Mouse (Mus musculus): ENCODE data around the gene Prr12. TPM values are rescaled to one million over a fixed set of nuclear protein-coding genes. Genes with fewer than 3 reads are reported as not detected.
"Not testable (repeated sequence)": the region's sequence is repeated elsewhere in the genome, so short reads cannot be mapped to it uniquely, and the experiment has no call there.

Prr12 gene
- polyA plus RNA-seq, 1 experiment from 2014 or later: 18.5 TPM

GRCm38 (mm10) chr7:45028351-45028750, 24.3 kb downstream of the Prr12 start:
- Histone ChIP-seq H3K9ac (ENCODE audit: low read length) (no peak overlapping the region), H3K4me1 (ENCODE audit: control insufficient read depth, insufficient read depth, low read length) (0 out of 2 replicates have a peak, but pooled peaks cover 2% of the 10 kb centered on the region), H3K27me3 (ENCODE audit: control insufficient read depth, insufficient read depth, low read length) (no peaks in the 10 kb centered on the region), H3K36me3 (ENCODE audit: control insufficient read depth, insufficient read depth, low read length) (peaks cover 42% of the 10 kb centered on the region), H3K4me3 (ENCODE audit: low read depth, low read length) (no peak overlapping the region), H3K9me3 (ENCODE audit: control insufficient read depth, low read length) (no peaks in the 10 kb centered on the region), H3K4me2 (ENCODE audit: low read depth, severe bottlenecking) (no peak overlapping the region), H3K27ac (replicated peaks; ENCODE audit: low read depth, low read length) (no peak overlapping the region)
- 94% methylated on average over 11 of the region's 11 CpGs for WGBS
- DNase-seq (ENCODE audit: low spot score) (no peak), ATAC-seq (ENCODE audit: insufficient number of reproducible peaks, low FRiP score, low TSS enrichment, low read depth) (no peak)

GRCm38 (mm10) chr7:45027761-45028160, 24.9 kb downstream of the Prr12 start:
- Histone ChIP-seq H3K4me1 (ENCODE audit: control insufficient read depth, insufficient read depth, low read length) (0 out of 2 replicates have a peak, but pooled peaks cover 2% of the 10 kb centered on the region), H3K27me3 (ENCODE audit: control insufficient read depth, insufficient read depth, low read length) (no peaks in the 10 kb centered on the region), H3K36me3 (ENCODE audit: control insufficient read depth, insufficient read depth, low read length) (peaks cover 38% of the 10 kb centered on the region), H3K27ac (replicated peaks; ENCODE audit: low read depth, low read length) (no peak overlapping the region), H3K4me3 (ENCODE audit: low read depth, low read length) (no peak overlapping the region), H3K9ac (ENCODE audit: low read length) (no peak overlapping the region), H3K9me3 (ENCODE audit: control insufficient read depth, low read length) (no peaks in the 10 kb centered on the region), H3K4me2 (ENCODE audit: low read depth, severe bottlenecking) (no peak overlapping the region)
- ATAC-seq (ENCODE audit: insufficient number of reproducible peaks, low FRiP score, low TSS enrichment, low read depth): no peak
- DNase-seq (ENCODE audit: low spot score): no peak
- 91% methylated on average over 9 of the region's 9 CpGs for WGBS

- Histone ChIP-seq H3K9ac (ENCODE audit: low read length) (no peak overlapping the region), H3K27ac (replicated peaks; ENCODE audit: low read depth, low read length) (no peak overlapping the region), H3K4me1 (ENCODE audit: control insufficient read depth, insufficient read depth, low read length) (0 out of 2 replicates have a peak, but pooled peaks cover 2% of the 10 kb centered on the region), H3K27me3 (ENCODE audit: control insufficient read depth, insufficient read depth, low read length) (no peaks in the 10 kb centered on the region), H3K4me3 (ENCODE audit: low read depth, low read length) (no peak overlapping the region), H3K9me3 (ENCODE audit: control insufficient read depth, low read length) (no peaks in the 10 kb centered on the region), H3K4me2 (ENCODE audit: low read depth, severe bottlenecking) (no peak overlapping the region), H3K36me3 (ENCODE audit: control insufficient read depth, insufficient read depth, low read length) (peaks cover 33% of the 10 kb centered on the region)
- 67% methylated on average over 2 of the region's 2 CpGs for WGBS
- ATAC-seq (ENCODE audit: insufficient number of reproducible peaks, low FRiP score, low TSS enrichment, low read depth): no peak; the same call in 1 of the 2 replicates
- no peak for DNase-seq (ENCODE audit: low spot score)
These were observed 26.4 kb downstream of the Prr12 start for GRCm38 (mm10) chr7:45026256-45026655.

- no peak overlapping the region for H3K4me3 ChIP-seq (ENCODE audit: low read depth, low read length)
- H3K9me3 ChIP-seq (ENCODE audit: control insufficient read depth, low read length): no peaks in the 10 kb centered on the region
- H3K27me3 ChIP-seq (ENCODE audit: control insufficient read depth, insufficient read depth, low read length): no peaks in the 10 kb centered on the region
- WGBS: 71% methylated on average over 8 of the region's 8 CpGs
- no peak overlapping the region for H3K4me2 ChIP-seq (ENCODE audit: low read depth, severe bottlenecking)
- ATAC-seq (ENCODE audit: insufficient number of reproducible peaks, low FRiP score, low TSS enrichment, low read depth) (no peak), DNase-seq (ENCODE audit: low spot score) (no peak)
- no peak overlapping the region for H3K27ac ChIP-seq (replicated peaks; ENCODE audit: low read depth, low read length)
- H3K36me3 ChIP-seq (ENCODE audit: control insufficient read depth, insufficient read depth, low read length): peaks cover 28% of the 10 kb centered on the region
- no peak overlapping the region for H3K9ac ChIP-seq (ENCODE audit: low read length)
- H3K4me1 ChIP-seq (ENCODE audit: control insufficient read depth, insufficient read depth, low read length): 0 out of 2 replicates have a peak, but pooled peaks cover 2% of the 10 kb centered on the region
These were observed 27.0 kb downstream of the Prr12 start for GRCm38 (mm10) chr7:45025601-45026220.

- H3K27me3 ChIP-seq (ENCODE audit: control insufficient read depth, insufficient read depth, low read length): no peaks in the 10 kb centered on the region
- 88% methylated on average over 15 of the region's 15 CpGs for WGBS
- no peak overlapping the region for H3K4me2 ChIP-seq (ENCODE audit: low read depth, severe bottlenecking)
- no peak for DNase-seq (ENCODE audit: low spot score)
- no peak for ATAC-seq (ENCODE audit: insufficient number of reproducible peaks, low FRiP score, low TSS enrichment, low read depth)
- no peak overlapping the region for H3K27ac ChIP-seq (replicated peaks; ENCODE audit: low read depth, low read length)
- 0 out of 2 replicates have a peak, but pooled peaks cover 2% of the 10 kb centered on the region for H3K4me1 ChIP-seq (ENCODE audit: control insufficient read depth, insufficient read depth, low read length)
- H3K9ac ChIP-seq (ENCODE audit: low read length): no peak overlapping the region
- peaks cover 19% of the 10 kb centered on the region for H3K36me3 ChIP-seq (ENCODE audit: control insufficient read depth, insufficient read depth, low read length)
- H3K4me3 ChIP-seq (ENCODE audit: low read depth, low read length): no peak overlapping the region
- no peaks in the 10 kb centered on the region for H3K9me3 ChIP-seq (ENCODE audit: control insufficient read depth, low read length)
These were observed 28.1 kb downstream of the Prr12 start for GRCm38 (mm10) chr7:45024281-45025248.

GRCm38 (mm10) chr7:45023711-45024110, 29.0 kb downstream of the Prr12 start:
- 75% methylated on average over 5 of the region's 5 CpGs for WGBS
- not testable (repeated sequence) for H3K4me1 ChIP-seq (ENCODE audit: control insufficient read depth, insufficient read depth, low read length); H3K9ac ChIP-seq (ENCODE audit: low read length); H3K27me3 ChIP-seq (ENCODE audit: control insufficient read depth, insufficient read depth, low read length); H3K9me3 ChIP-seq (ENCODE audit: control insufficient read depth, low read length); H3K27ac ChIP-seq (replicated peaks; ENCODE audit: low read depth, low read length); H3K4me2 ChIP-seq (ENCODE audit: low read depth, severe bottlenecking); DNase-seq (ENCODE audit: low spot score); ATAC-seq (ENCODE audit: insufficient number of reproducible peaks, low FRiP score, low TSS enrichment, low read depth); H3K4me3 ChIP-seq (ENCODE audit: low read depth, low read length)
- peaks cover 16% of the 10 kb centered on the region for H3K36me3 ChIP-seq (ENCODE audit: control insufficient read depth, insufficient read depth, low read length)

DNA sequence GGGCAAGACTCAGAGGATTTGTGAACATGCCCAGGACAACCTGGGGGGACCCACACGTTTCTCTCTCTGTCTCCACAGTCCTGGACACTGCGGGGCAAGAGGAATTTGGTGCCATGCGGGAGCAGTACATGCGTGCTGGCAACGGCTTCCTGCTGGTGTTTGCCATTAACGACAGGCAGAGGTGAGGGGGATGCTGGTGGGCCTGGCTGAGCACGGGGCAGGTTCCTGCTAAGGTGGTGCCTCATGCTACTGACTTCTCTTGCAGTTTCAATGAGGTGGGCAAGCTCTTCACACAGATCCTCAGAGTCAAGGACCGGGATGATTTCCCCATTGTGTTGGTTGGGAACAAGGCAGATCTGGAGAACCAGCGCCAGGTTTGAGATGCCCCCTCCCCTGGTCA, 32.5 kb downstream of the Prr12 start:
- H3K36me3 ChIP-seq (ENCODE audit: control insufficient read depth, insufficient read depth, low read length): no peaks in the 10 kb centered on the region
- ATAC-seq (ENCODE audit: insufficient number of reproducible peaks, low FRiP score, low TSS enrichment, low read depth) (no peak), DNase-seq (ENCODE audit: low spot score) (no peak)
- H3K27ac ChIP-seq (replicated peaks; ENCODE audit: low read depth, low read length): no peak overlapping the region
- no peaks in the 10 kb centered on the region for H3K9me3 ChIP-seq (ENCODE audit: control insufficient read depth, low read length)
- no peak overlapping the region for H3K9ac ChIP-seq (ENCODE audit: low read length)
- peaks cover 4% of the 10 kb centered on the region; the same call in 1 of the 2 replicates for H3K4me1 ChIP-seq (ENCODE audit: control insufficient read depth, insufficient read depth, low read length)
- no peak overlapping the region for H3K4me3 ChIP-seq (ENCODE audit: low read depth, low read length)
- H3K4me2 ChIP-seq (ENCODE audit: low read depth, severe bottlenecking): no peak overlapping the region
- no peaks in the 10 kb centered on the region for H3K27me3 ChIP-seq (ENCODE audit: control insufficient read depth, insufficient read depth, low read length)
- WGBS: 69% methylated on average over 9 of the region's 9 CpGs

GRCm38 (mm10) chr7:45019031-45019571, 33.6 kb downstream of the Prr12 start:
- Histone ChIP-seq H3K9me3 (ENCODE audit: control insufficient read depth, low read length) (no peaks in the 10 kb centered on the region), H3K27ac (replicated peaks; ENCODE audit: low read depth, low read length) (no peak overlapping the region), H3K4me2 (ENCODE audit: low read depth, severe bottlenecking) (no peak overlapping the region; the same call in 1 of the 2 replicates), H3K4me1 (ENCODE audit: control insufficient read depth, insufficient read depth, low read length) (peaks cover 9% of the 10 kb centered on the region), H3K4me3 (ENCODE audit: low read depth, low read length) (no peak overlapping the region), H3K9ac (ENCODE audit: low read length) (no peak overlapping the region), H3K36me3 (ENCODE audit: control insufficient read depth, insufficient read depth, low read length) (no peaks in the 10 kb centered on the region), H3K27me3 (ENCODE audit: control insufficient read depth, insufficient read depth, low read length) (no peaks in the 10 kb centered on the region)
- ATAC-seq (ENCODE audit: insufficient number of reproducible peaks, low FRiP score, low TSS enrichment, low read depth) (no peak), DNase-seq (ENCODE audit: low spot score) (no peak)
- WGBS: 35% methylated on average over 8 of the region's 8 CpGs
